Mouse (Mus musculus) kidney, adult 8-10 months (tissue): ENCODE measurements around the gene Trim46.

ENCODE experiments used
- DNase-seq, 2 experiments: peaks; one replicate each; pipeline ENCODE4 v3.0.0; 2022

The Trim46 gene

GRCm38 (mm10) chr3:89270891-89271290 lies 24.8 kb upstream of the Trim46 start:
- DNase-seq, result peak in 1 of 2 experiments; percentile 36

GRCm38 (mm10) chr3:89270051-89270755 lies 24.1 kb upstream of the Trim46 start, which contains the start of gene Slc50a1:
Gene Slc50a1 (minus strand): TSS chr3:89270570.
- DNase-seq, result peak; percentile 80 to 83

- DNase-seq, result no peak
Measured at GRCm38 (mm10) chr3:89268916-89269315, 22.8 kb upstream of the Trim46 start.

- DNase-seq, result peak; percentile 80 to 81
Measured at GRCm38 (mm10) chr3:89266439-89266893, 20.4 kb upstream of the Trim46 start.

- DNase-seq, result no peak
Measured at GRCm38 (mm10) chr3:89262417-89262816, 16.3 kb upstream of the Trim46 start.

GRCm38 (mm10) chr3:89260211-89260610 lies 14.1 kb upstream of the Trim46 start:
- DNase-seq, result no peak

- DNase-seq, result no peak
Measured at GRCm38 (mm10) chr3:89259076-89259475, 13.0 kb upstream of the Trim46 start, which contains the start of gene Dpm3. Gene Dpm3 (plus strand): TSS chr3:89259358.

GRCm38 (mm10) chr3:89256177-89256576 lies 10.1 kb upstream of the Trim46 start:
- no peak for DNase-seq

- DNase-seq, result no peak
Measured at GRCm38 (mm10) chr3:89254994-89255393, 8.9 kb upstream of the Trim46 start.

GRCm38 (mm10) chr3:89251365-89251895 lies 5.3 kb upstream of the Trim46 start:
- DNase-seq, result peak; percentile 69 to 77

GRCm38 (mm10) chr3:89250435-89251040 lies 4.4 kb upstream of the Trim46 start:
- DNase-seq, result peak; percentile 85 to 88

- no peak for DNase-seq
Measured at GRCm38 (mm10) chr3:89247466-89247865, 1.4 kb upstream of the Trim46 start.

GRCm38 (mm10) chr3:89245688-89246171 lies 379 bp downstream of the Trim46 start, which contains the start of gene Krtcap2:
Gene Krtcap2 (plus strand): TSS chr3:89245966.
- no peak for DNase-seq

- DNase-seq, result no peak
Measured at GRCm38 (mm10) chr3:89244982-89245687, 974 bp downstream of the Trim46 start.

- DNase-seq, result peak; percentile 49 to 56
Measured at GRCm38 (mm10) chr3:89244158-89244981, 1.7 kb downstream of the Trim46 start.

- DNase-seq, result peak; percentile 64 to 66
Measured at GRCm38 (mm10) chr3:89243609-89244008, 2.5 kb downstream of the Trim46 start.

GRCm38 (mm10) chr3:89242331-89242895 lies 3.7 kb downstream of the Trim46 start:
- DNase-seq, result peak; percentile 73 to 78

- DNase-seq, result no peak
Measured at GRCm38 (mm10) chr3:89238494-89238893, 7.6 kb downstream of the Trim46 start.

- no peak for DNase-seq
Measured at GRCm38 (mm10) chr3:89237682-89238081, 8.4 kb downstream of the Trim46 start.

- no peak for DNase-seq
Measured at GRCm38 (mm10) chr3:89236516-89236915, 9.6 kb downstream of the Trim46 start.

- no peak for DNase-seq
Measured at GRCm38 (mm10) chr3:89233562-89234110, 12.5 kb downstream of the Trim46 start.
